Mouse (Mus musculus): Measurements from ENCODE around the gene 1700016C15Rik.

1700016C15Rik gene

GRCm38 (mm10) chr1:177717057-177717835 lies 12.4 kb upstream of the 1700016C15Rik start:
- DNase-seq, result no peak

GRCm38 (mm10) chr1:177718340-177719028 lies 11.1 kb upstream of the 1700016C15Rik start:
- no peak for DNase-seq

- no peak for DNase-seq
These were observed 10.6 kb upstream of the 1700016C15Rik start for GRCm38 (mm10) chr1:177719029-177719427.

GRCm38 (mm10) chr1:177723786-177724185 lies 5.8 kb upstream of the 1700016C15Rik start:
- no peak for DNase-seq

GRCm38 (mm10) chr1:177726870-177727269 lies 2.7 kb upstream of the 1700016C15Rik start:
- no peak for DNase-seq

- no peak for DNase-seq
These were observed 1.6 kb upstream of the 1700016C15Rik start for GRCm38 (mm10) chr1:177727883-177728525.

- DNase-seq, result no peak
These were observed 2.4 kb downstream of the 1700016C15Rik start for GRCm38 (mm10) chr1:177731973-177732372.

GRCm38 (mm10) chr1:177737505-177738105 lies 8.0 kb downstream of the 1700016C15Rik start:
- no peak for DNase-seq

- DNase-seq, result peak; percentile 14 to 45
These were observed 11.1 kb downstream of the 1700016C15Rik start for GRCm38 (mm10) chr1:177740707-177741106.

- DNase-seq, result no peak
These were observed 12.5 kb downstream of the 1700016C15Rik start for GRCm38 (mm10) chr1:177742119-177742518.

GRCm38 (mm10) chr1:177744521-177745325 lies 15.1 kb downstream of the 1700016C15Rik start:
- peak in 1 of 2 experiments; percentile 2 for DNase-seq

- DNase-seq, result no peak
These were observed 18.4 kb downstream of the 1700016C15Rik start for GRCm38 (mm10) chr1:177747869-177748540.

- DNase-seq, result no peak
These were observed 23.9 kb downstream of the 1700016C15Rik start for GRCm38 (mm10) chr1:177753496-177753895.

GRCm38 (mm10) chr1:177757249-177757648 lies 27.6 kb downstream of the 1700016C15Rik start:
- DNase-seq, result no peak

GRCm38 (mm10) chr1:177768931-177769330 lies 39.3 kb downstream of the 1700016C15Rik start:
- no peak for DNase-seq

GRCm38 (mm10) chr1:177777397-177777796 lies 47.8 kb downstream of the 1700016C15Rik start:
- no peak for DNase-seq

GRCm38 (mm10) chr1:177792835-177793234 lies 63.2 kb downstream of the 1700016C15Rik start:
- no peak for DNase-seq

- peak in 1 of 2 experiments; percentile 37 for DNase-seq
These were observed 65.3 kb downstream of the 1700016C15Rik start for GRCm38 (mm10) chr1:177794866-177795265.

- peak in 1 of 2 experiments; percentile 47 for DNase-seq
These were observed 66.0 kb downstream of the 1700016C15Rik start for GRCm38 (mm10) chr1:177795421-177796192.

- DNase-seq, result peak; percentile 97 to 99
These were observed 66.8 kb downstream of the 1700016C15Rik start, which contains the start of gene Adss for GRCm38 (mm10) chr1:177796193-177796939. Adss (minus strand) TSS chr1:177796511.

Measured in kidney, postnatal 25 days (tissue).